Mouse (Mus musculus) ES-Bruce4 (cell line): ENCODE results near the gene Mgat3. TPM values are rescaled to one million over a fixed set of nuclear protein-coding genes. Genes with fewer than 3 reads are reported as not detected.

Experiments used
- H3K27ac ChIP-seq: 2 replicates; pipeline ENCODE4 v1.5.1; 2012; ENCODE audit warnings: low read length, inconsistent platforms; ENCODE audit not compliant: insufficient read depth
- H3K27me3 ChIP-seq: 2 replicates; pipeline ENCODE4 v1.6.1; 2012; ENCODE audit warnings: mild to moderate bottlenecking, low read length, inconsistent platforms; ENCODE audit not compliant: control insufficient read depth, poor library complexity, insufficient read depth, severe bottlenecking
- H3K36me3 ChIP-seq: 2 replicates; pipeline ENCODE4 v1.6.1; 2012; ENCODE audit warnings: inconsistent platforms, mild to moderate bottlenecking, low read length, moderate library complexity; ENCODE audit not compliant: control insufficient read depth, poor library complexity, insufficient read depth, severe bottlenecking
- H3K4me1 ChIP-seq: one replicate; pipeline ENCODE4 v1.8.1; 2011; ENCODE audit warnings: low read length; ENCODE audit not compliant: control insufficient read depth, insufficient read depth
- H3K4me3 ChIP-seq: 2 replicates; pipeline ENCODE4 v1.5.1; 2011; ENCODE audit warnings: low read depth, mild to moderate bottlenecking, low read length
- H3K9ac ChIP-seq: 2 replicates; pipeline ENCODE4 v1.6.1; 2012; ENCODE audit warnings: low read depth, mild to moderate bottlenecking, inconsistent platforms; ENCODE audit not compliant: poor library complexity, severe bottlenecking
- H3K9me3 ChIP-seq: replicated peaks from 2 replicates; pipeline ENCODE4 v1.6.1; 2012; ENCODE audit warnings: mild to moderate bottlenecking, low read length, inconsistent platforms; ENCODE audit not compliant: control insufficient read depth, poor library complexity, insufficient read depth, severe bottlenecking
- CTCF ChIP-seq: IDR thresholded peaks from one replicate; pipeline ENCODE4 v1.8.1; 2011; ENCODE audit warnings: low read depth, low read length
- EP300 ChIP-seq: IDR thresholded peaks from 2 replicates; pipeline ENCODE4 v1.6.1; 2011; ENCODE audit warnings: low read depth, low read length; ENCODE audit not compliant: insufficient read depth
- POLR2A ChIP-seq: IDR thresholded peaks from one replicate; pipeline ENCODE4 v1.8.1; 2011; ENCODE audit warnings: low read length; ENCODE audit not compliant: insufficient read depth
- polyA plus RNA-seq: library from polyadenylated mRNA; stranded (reverse); fragments of >200 nt; gene quantifications from 2 replicates; pipeline ENCODE4 v1.2.4, GENCODE M21; 2011; ENCODE audit warnings: low read depth; ENCODE audit not compliant: missing spikeins, insufficient read depth, insufficient read length

Mgat3 gene
- polyA plus RNA-seq, 1 experiment, result 6.2 TPM

GRCm38 (mm10) chr15:80132452-80132851 lies 41.1 kb upstream of the Mgat3 start:
- TF ChIP-seq EP300 (no peak), POLR2A (no peak), CTCF (no peak)
- Histone ChIP-seq H3K4me3 (peak overlapping the region; percentile 12; the same call in 1 of the 2 replicates), H3K9ac (peak overlapping the region; percentile 88)

GRCm38 (mm10) chr15:80132993-80133586 lies 40.4 kb upstream of the Mgat3 start, which contains the start of gene Tab1:
Tab1 (plus strand) TSS chr15:80133127.
- Histone ChIP-seq H3K36me3 (no peaks in the 10 kb centered on the region), H3K4me1 (peaks cover 2% of the 10 kb centered on the region), H3K4me3 (peak within 1 kb of the TSS; percentile 98), H3K27ac (peak within 1 kb of the TSS; percentile 63), H3K9me3 (no peaks in the 10 kb centered on the region), H3K9ac (peak within 1 kb of the TSS; percentile 88), H3K27me3 (no peaks in the 10 kb centered on the region)
- TF ChIP-seq EP300, result peak; percentile 14; the same call in 1 of the 2 replicates
- peak; percentile 60 for TF ChIP-seq CTCF
- no peak for TF ChIP-seq POLR2A

More at GRCm38 (mm10) chr15:80132452-80132851, 41.1 kb upstream of the Mgat3 start:
- no peaks in the 10 kb centered on the region for H3K9me3 ChIP-seq
- no peak overlapping the region for H3K27ac ChIP-seq
- no peaks in the 10 kb centered on the region for H3K27me3 ChIP-seq
- peaks cover 2% of the 10 kb centered on the region for H3K4me1 ChIP-seq
- no peaks in the 10 kb centered on the region for H3K36me3 ChIP-seq

GRCm38 (mm10) chr15:80133682-80134449 lies 39.7 kb upstream of the Mgat3 start:
- H3K9ac ChIP-seq, result peak overlapping the region; percentile 88
- peaks cover 2% of the 10 kb centered on the region for H3K4me1 ChIP-seq
- H3K27ac ChIP-seq, result peak overlapping the region; percentile 63
- peak overlapping the region; percentile 98 for H3K4me3 ChIP-seq
- TF ChIP-seq EP300 (no peak), CTCF (no peak), POLR2A (no peak)
- no peaks in the 10 kb centered on the region for H3K9me3 ChIP-seq
- H3K27me3 ChIP-seq, result no peaks in the 10 kb centered on the region
- no peaks in the 10 kb centered on the region for H3K36me3 ChIP-seq

GRCm38 (mm10) chr15:80134450-80134847 lies 39.1 kb upstream of the Mgat3 start:
- H3K9me3 ChIP-seq, result no peaks in the 10 kb centered on the region
- H3K36me3 ChIP-seq, result 0 out of 2 replicates have a peak, but pooled peaks cover 2% of the 10 kb centered on the region
- H3K4me1 ChIP-seq, result peaks cover 3% of the 10 kb centered on the region
- H3K9ac ChIP-seq, result peak overlapping the region; percentile 88
- no peaks in the 10 kb centered on the region for H3K27me3 ChIP-seq
- TF ChIP-seq POLR2A, result no peak
- TF ChIP-seq EP300, result no peak
- no peak for TF ChIP-seq CTCF
- H3K27ac ChIP-seq, result 0 out of 2 replicates have a peak overlapping the region, but pooled peaks have one; percentile 63
- H3K4me3 ChIP-seq, result peak overlapping the region; percentile 12; the same call in 1 of the 2 replicates

- H3K4me3 ChIP-seq, result no peak overlapping the region
Observed at GRCm38 (mm10) chr15:80135499-80135898, 38.0 kb upstream of the Mgat3 start.

More at GRCm38 (mm10) chr15:80135499-80135898, 38.0 kb upstream of the Mgat3 start:
- Histone ChIP-seq H3K4me1 (peaks cover 3% of the 10 kb centered on the region), H3K9ac (no peak overlapping the region), H3K27me3 (no peaks in the 10 kb centered on the region), H3K9me3 (no peaks in the 10 kb centered on the region), H3K27ac (no peak overlapping the region), H3K36me3 (0 out of 2 replicates have a peak, but pooled peaks cover 2% of the 10 kb centered on the region)
- no peak for TF ChIP-seq CTCF
- TF ChIP-seq EP300, result no peak
- no peak for TF ChIP-seq POLR2A
